Mouse (Mus musculus): ENCODE data around the gene Obox6.

GRCm38 (mm10) chr7:15882317-15882716, 42.8 kb upstream of the Obox6 start, which contains the start of gene Crxos:
- no peak for TF ChIP-seq CTCF (IDR thresholded peaks at IDR 0.05; ENCODE audit: low read depth)
- no peak for TF ChIP-seq EP300 (IDR thresholded peaks at IDR 0.05; ENCODE audit: low read depth)

Measured in liver, embryonic 14.5 days (tissue).